Mouse (Mus musculus): Measurements from ENCODE around the gene Pex14. TPM values are rescaled to one million over a fixed set of nuclear protein-coding genes. Genes with fewer than 3 reads are reported as not detected.

The Pex14 gene
- polyA plus RNA-seq (2015; fragmentation: Nextera tagmentation; extraction: Ambion mirVana): 52.3 and 61.1 TPM in 2 replicates

- Histone ChIP-seq H3K4me2 (peak within 1 kb of the TSS; percentile 92), H3K9ac (peak within 1 kb of the TSS; percentile 90), H3K4me3 (replicated peaks) (peak within 1 kb of the TSS; percentile 100), H3K27ac (peak within 1 kb of the TSS; percentile 71), H3K27me3 (no peaks in the 10 kb centered on the region), H3K9me3 (replicated peaks) (no peaks in the 10 kb centered on the region), H3K4me1 (peaks cover 24% of the 10 kb centered on the region), H3K36me3 (peaks cover 2% of the 10 kb centered on the region; the same call in 1 of the 2 replicates)
- ATAC-seq (replicated peaks; ENCODE audit: low FRiP score): peak; percentile 84
- WGBS: under 1% methylated on average over 48 of the region's 50 CpGs
Observed at GRCm38 (mm10) chr4:149099369-149100017, at the start of gene Pex14. Pex14 (minus strand) TSS chr4:149099876.

- peaks cover 52% of the 10 kb centered on the region for H3K36me3 ChIP-seq
- H3K9me3 ChIP-seq (replicated peaks): no peaks in the 10 kb centered on the region
- 60% methylated on average over 9 of the region's 9 CpGs for WGBS
- no peak overlapping the region for H3K4me3 ChIP-seq (replicated peaks)
- H3K27ac ChIP-seq: 0 out of 2 replicates have a peak overlapping the region, but pooled peaks have one; percentile 51
- no peaks in the 10 kb centered on the region for H3K27me3 ChIP-seq
- H3K9ac ChIP-seq: no peak overlapping the region
- ATAC-seq (replicated peaks; ENCODE audit: low FRiP score): no peak
- H3K4me1 ChIP-seq: peaks cover 31% of the 10 kb centered on the region
- H3K4me2 ChIP-seq: no peak overlapping the region
Observed at GRCm38 (mm10) chr4:149149196-149149595, 49.5 kb upstream of the Pex14 start.

GRCm38 (mm10) chr4:149148084-149148483 lies 48.4 kb upstream of the Pex14 start:
- ATAC-seq (replicated peaks; ENCODE audit: low FRiP score): no peak
- Histone ChIP-seq H3K9me3 (replicated peaks) (no peaks in the 10 kb centered on the region), H3K27ac (0 out of 2 replicates have a peak overlapping the region, but pooled peaks have one; percentile 37), H3K4me3 (replicated peaks) (no peak overlapping the region), H3K4me1 (peaks cover 31% of the 10 kb centered on the region), H3K4me2 (no peak overlapping the region), H3K36me3 (peaks cover 41% of the 10 kb centered on the region), H3K27me3 (no peaks in the 10 kb centered on the region), H3K9ac (no peak overlapping the region)
- WGBS: 82% methylated on average over 4 of the region's 4 CpGs

- H3K36me3 ChIP-seq: peaks cover 35% of the 10 kb centered on the region
- no peaks in the 10 kb centered on the region for H3K27me3 ChIP-seq
- peaks cover 31% of the 10 kb centered on the region for H3K4me1 ChIP-seq
- 79% methylated on average over 7 of the region's 7 CpGs for WGBS
- no peak for ATAC-seq (replicated peaks; ENCODE audit: low FRiP score)
- no peak overlapping the region for H3K4me2 ChIP-seq
- H3K27ac ChIP-seq: 0 out of 2 replicates have a peak overlapping the region, but pooled peaks have one; percentile 37
- H3K9ac ChIP-seq: no peak overlapping the region
- no peaks in the 10 kb centered on the region for H3K9me3 ChIP-seq (replicated peaks)
- H3K4me3 ChIP-seq (replicated peaks): no peak overlapping the region
Observed at GRCm38 (mm10) chr4:149147528-149147927, 47.9 kb upstream of the Pex14 start.

GRCm38 (mm10) chr4:149145151-149145550 lies 45.5 kb upstream of the Pex14 start:
- H3K4me1 ChIP-seq: peaks cover 25% of the 10 kb centered on the region
- no peak overlapping the region for H3K9ac ChIP-seq
- H3K4me2 ChIP-seq: no peak overlapping the region
- ATAC-seq (replicated peaks; ENCODE audit: low FRiP score): no peak
- WGBS: 80% methylated on average over 4 of the region's 4 CpGs
- peaks cover 12% of the 10 kb centered on the region for H3K36me3 ChIP-seq
- no peaks in the 10 kb centered on the region for H3K27me3 ChIP-seq
- H3K27ac ChIP-seq: no peak overlapping the region
- no peaks in the 10 kb centered on the region for H3K9me3 ChIP-seq (replicated peaks)
- H3K4me3 ChIP-seq (replicated peaks): no peak overlapping the region

GRCm38 (mm10) chr4:149144459-149144858 lies 44.8 kb upstream of the Pex14 start:
- H3K27ac ChIP-seq: no peak overlapping the region
- no peak overlapping the region for H3K4me2 ChIP-seq
- no peak overlapping the region for H3K9ac ChIP-seq
- no peak overlapping the region for H3K4me3 ChIP-seq (replicated peaks)
- no peaks in the 10 kb centered on the region for H3K27me3 ChIP-seq
- WGBS: 4% methylated on average over 3 of the region's 3 CpGs
- peak; percentile 65 for ATAC-seq (replicated peaks; ENCODE audit: low FRiP score)
- peaks cover 5% of the 10 kb centered on the region; the same call in 1 of the 2 replicates for H3K36me3 ChIP-seq
- H3K9me3 ChIP-seq (replicated peaks): no peaks in the 10 kb centered on the region
- peaks cover 19% of the 10 kb centered on the region for H3K4me1 ChIP-seq

- peaks cover 17% of the 10 kb centered on the region for H3K4me1 ChIP-seq
- no peak overlapping the region for H3K27ac ChIP-seq
Observed at GRCm38 (mm10) chr4:149143594-149143993, 43.9 kb upstream of the Pex14 start.

GRCm38 (mm10) chr4:149138515-149138914 lies 38.8 kb upstream of the Pex14 start:
- ATAC-seq (replicated peaks; ENCODE audit: low FRiP score): no peak

More at GRCm38 (mm10) chr4:149143594-149143993, 43.9 kb upstream of the Pex14 start:
- H3K27me3 ChIP-seq: no peaks in the 10 kb centered on the region
- no peaks in the 10 kb centered on the region for H3K36me3 ChIP-seq
- H3K9me3 ChIP-seq (replicated peaks): no peaks in the 10 kb centered on the region
- H3K4me2 ChIP-seq: no peak overlapping the region
- 29% methylated on average over 4 of the region's 4 CpGs for WGBS
- no peak for ATAC-seq (replicated peaks; ENCODE audit: low FRiP score)
- H3K4me3 ChIP-seq (replicated peaks): no peak overlapping the region
- no peak overlapping the region for H3K9ac ChIP-seq

GRCm38 (mm10) chr4:149136982-149137770 lies 37.5 kb upstream of the Pex14 start, which contains the start of gene Cenps:
Cenps (minus strand) TSS chr4:149137629.
- peak within 1 kb of the TSS; percentile 69 for H3K4me3 ChIP-seq (replicated peaks)
- peak within 1 kb of the TSS; percentile 72 for H3K4me2 ChIP-seq
- peak within 1 kb of the TSS; percentile 96 for H3K27ac ChIP-seq
- no peaks in the 10 kb centered on the region for H3K9me3 ChIP-seq (replicated peaks)
- no peaks in the 10 kb centered on the region for H3K36me3 ChIP-seq
- peak within 1 kb of the TSS; percentile 62 for H3K9ac ChIP-seq
- WGBS: under 1% methylated on average over 68 of the region's 68 CpGs
- no peaks in the 10 kb centered on the region for H3K27me3 ChIP-seq
- ATAC-seq (replicated peaks; ENCODE audit: low FRiP score): peak; percentile 94
- peaks cover 11% of the 10 kb centered on the region for H3K4me1 ChIP-seq

More at GRCm38 (mm10) chr4:149138515-149138914, 38.8 kb upstream of the Pex14 start:
- H3K27ac ChIP-seq: no peak overlapping the region
- no peak overlapping the region for H3K4me3 ChIP-seq (replicated peaks)
- H3K9ac ChIP-seq: no peak overlapping the region
- peaks cover 11% of the 10 kb centered on the region for H3K4me1 ChIP-seq
- no peaks in the 10 kb centered on the region for H3K36me3 ChIP-seq
- WGBS: 67% methylated on average over 8 of the region's 8 CpGs
- no peaks in the 10 kb centered on the region for H3K27me3 ChIP-seq
- no peak overlapping the region for H3K4me2 ChIP-seq
- H3K9me3 ChIP-seq (replicated peaks): no peaks in the 10 kb centered on the region

GRCm38 (mm10) chr4:149136116-149136850 lies 36.6 kb upstream of the Pex14 start:
- Histone ChIP-seq H3K9me3 (replicated peaks) (no peaks in the 10 kb centered on the region), H3K9ac (peak overlapping the region; percentile 62), H3K4me1 (peaks cover 11% of the 10 kb centered on the region), H3K36me3 (peaks cover 6% of the 10 kb centered on the region), H3K27me3 (no peaks in the 10 kb centered on the region), H3K27ac (0 out of 2 replicates have a peak overlapping the region, but pooled peaks have one; percentile 96), H3K4me2 (peak overlapping the region; percentile 72), H3K4me3 (replicated peaks) (peak overlapping the region; percentile 69)
- ATAC-seq (replicated peaks; ENCODE audit: low FRiP score): no peak
- 70% methylated on average over 18 of the region's 18 CpGs for WGBS

GRCm38 (mm10) chr4:149133395-149133794 lies 33.7 kb upstream of the Pex14 start:
- Histone ChIP-seq H3K27me3 (no peaks in the 10 kb centered on the region), H3K9me3 (replicated peaks) (no peaks in the 10 kb centered on the region), H3K36me3 (peaks cover 32% of the 10 kb centered on the region), H3K9ac (no peak overlapping the region), H3K4me1 (peaks cover 11% of the 10 kb centered on the region), H3K4me2 (no peak overlapping the region), H3K27ac (no peak overlapping the region), H3K4me3 (replicated peaks) (no peak overlapping the region)
- ATAC-seq (replicated peaks; ENCODE audit: low FRiP score): no peak
- WGBS: 75% methylated on average over 5 of the region's 5 CpGs

Data from kidney, embryonic 15.5 days (tissue).